Mouse (Mus musculus) cerebellum, adult 18-20 months (tissue): Measurements from ENCODE around the gene Gm11559.
"Not testable (repeated sequence)": the region's sequence is repeated elsewhere in the genome, so short reads cannot be mapped to it uniquely, and the experiment has no call there.

Experiments
- DNase-seq, 2 experiments: peaks; one replicate each; pipeline ENCODE4 v3.0.0; 2021

The Gm11559 gene

DNA sequence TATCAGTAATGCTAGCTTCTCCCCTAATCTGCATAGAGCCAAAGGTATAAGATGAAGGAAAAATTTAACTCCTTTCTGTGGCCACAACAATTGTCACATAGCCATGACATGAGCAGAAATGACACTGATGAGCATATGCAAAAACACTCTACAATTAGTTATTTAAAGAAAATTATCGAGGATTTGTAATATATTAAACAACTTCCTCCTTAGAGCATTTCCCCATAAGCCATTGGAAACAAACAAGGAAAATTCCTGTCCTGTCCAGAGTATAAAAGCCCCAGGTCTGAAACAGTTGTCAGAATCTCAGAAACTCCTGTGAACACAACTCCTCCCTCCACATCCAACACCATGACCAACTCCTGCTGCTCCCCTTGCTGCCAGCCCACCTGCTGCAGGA lies at the start of gene Gm11559:
Gm11559 (plus strand) TSS at position 301 of the 400 bp plus-strand sequence.
- not testable (repeated sequence) for DNase-seq

DNA sequence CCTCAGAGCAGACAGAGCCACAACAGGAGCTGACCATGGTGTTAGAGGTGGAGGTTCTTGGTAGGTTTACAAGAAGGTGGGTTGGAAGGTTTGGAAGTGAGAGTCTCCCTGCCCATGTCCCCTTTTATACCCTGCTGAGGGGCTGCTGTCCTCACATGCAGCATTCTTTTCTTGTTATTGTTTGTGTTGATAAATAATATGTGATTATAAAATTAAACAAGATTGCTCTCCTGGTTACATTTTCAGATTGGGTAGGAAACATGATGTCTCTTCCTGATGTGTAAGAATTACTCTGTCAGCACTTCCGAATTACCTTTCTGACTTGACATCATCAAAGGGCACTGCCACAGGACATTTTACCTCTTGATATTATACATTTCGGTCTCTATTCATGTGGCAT lies 48.7 kb upstream of the Gm11559 start, which contains the start of gene Gm11564:
Gm11564 (minus strand) TSS at position 101 of the 400 bp plus-strand sequence.
- DNase-seq, result not testable (repeated sequence)

DNA sequence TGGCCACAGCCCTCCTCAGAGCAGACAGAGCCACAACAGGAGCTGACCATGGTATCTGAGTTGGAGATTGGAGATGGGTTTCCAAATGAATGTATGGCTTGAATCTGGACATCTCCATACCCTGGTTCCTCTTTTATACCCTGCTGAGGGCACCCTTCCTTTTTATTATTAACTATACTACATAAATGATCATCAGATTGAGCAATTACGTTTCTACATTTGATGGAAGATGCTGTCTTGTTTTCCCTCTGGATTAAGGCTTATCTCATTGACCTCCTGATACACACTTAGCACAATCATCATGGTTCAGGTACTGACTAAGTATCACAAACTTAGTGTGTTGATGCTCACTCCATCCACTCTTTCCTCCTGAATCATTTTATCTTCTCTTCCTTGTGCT lies 26.3 kb upstream of the Gm11559 start, which contains the start of gene 2300003K06Rik:
2300003K06Rik (minus strand) TSS at position 101 of the 400 bp plus-strand sequence.
- no peak for DNase-seq

DNA sequence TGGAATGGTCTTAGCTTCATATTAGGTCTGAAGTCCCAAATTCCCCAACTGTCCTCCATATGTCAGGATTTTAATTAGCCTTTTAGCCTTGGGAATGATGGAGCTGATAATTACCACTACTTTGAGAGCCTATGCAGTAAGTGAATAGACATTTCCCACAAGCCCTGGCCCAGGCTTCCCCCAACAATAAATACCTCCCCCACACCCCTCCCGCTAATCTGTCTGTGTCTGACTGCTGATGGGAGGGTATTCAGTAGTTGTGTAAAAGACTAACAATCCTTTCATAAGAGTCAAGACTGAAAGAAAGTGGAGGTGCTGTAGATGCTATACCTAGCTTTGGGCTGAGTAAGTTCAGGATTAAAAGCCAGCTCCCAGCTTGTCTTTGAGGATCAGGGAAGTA lies 22.1 kb upstream of the Gm11559 start:
- DNase-seq, result no peak

DNA sequence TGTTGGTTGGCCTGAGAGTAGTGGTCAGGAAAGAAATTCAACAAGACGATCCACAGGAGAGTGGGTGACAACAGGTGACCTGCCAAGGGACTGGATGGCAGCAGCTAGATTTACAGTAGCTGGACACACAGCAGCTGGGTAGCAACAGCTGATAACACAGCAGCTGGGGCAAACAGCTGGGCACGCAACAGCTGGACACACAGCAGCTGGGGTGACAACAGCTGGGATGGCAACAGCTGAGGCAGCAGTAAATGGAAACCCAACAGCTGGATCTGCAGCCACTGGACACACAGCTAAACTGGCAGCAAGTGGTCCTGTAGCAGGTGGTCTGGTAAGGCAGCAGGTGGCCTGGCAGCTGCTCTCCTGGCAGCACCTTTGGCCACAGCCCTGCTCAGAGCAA lies 17.5 kb upstream of the Gm11559 start:
- no peak for DNase-seq

DNA sequence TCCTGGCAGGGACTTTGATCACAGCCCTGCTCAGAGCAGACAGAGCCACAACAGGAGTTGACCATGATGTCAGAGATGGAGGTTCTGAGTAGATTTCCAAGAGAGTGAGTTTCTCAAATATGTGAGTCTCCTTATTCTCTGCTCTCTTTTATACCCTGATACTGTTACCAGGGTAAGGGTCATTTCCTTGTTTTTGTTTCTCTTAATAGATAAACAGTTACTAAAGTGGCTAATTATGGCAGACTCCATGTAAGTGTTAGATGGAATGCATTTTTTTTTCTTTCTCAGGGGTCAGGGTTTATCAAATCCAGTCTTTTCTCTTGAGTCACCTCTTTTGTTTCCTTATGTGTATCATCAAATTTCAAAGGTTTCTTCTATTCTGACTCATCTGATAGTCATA lies 12.8 kb upstream of the Gm11559 start, which contains the start of gene Krtap4-16:
Krtap4-16 (minus strand) TSS at position 101 of the 400 bp plus-strand sequence.
- no peak for DNase-seq

DNA sequence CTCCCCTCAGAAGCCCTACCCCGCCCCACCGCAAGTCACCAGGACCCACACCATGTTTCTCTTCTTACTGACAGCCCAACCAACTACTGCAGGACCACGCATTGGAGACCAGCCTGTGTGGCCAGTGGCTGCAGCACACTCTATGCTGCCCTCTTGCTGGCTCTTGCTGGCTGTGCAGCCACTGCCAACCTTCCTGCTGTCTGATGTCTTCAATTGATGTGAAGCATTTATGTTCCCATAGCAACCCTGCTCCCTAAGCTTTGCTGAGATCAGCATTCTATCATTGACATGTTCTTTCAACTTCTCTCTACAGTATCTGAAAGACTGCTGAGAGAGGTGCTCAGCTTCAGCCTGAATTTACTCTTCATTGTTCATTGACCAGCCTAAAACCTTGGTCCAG lies 10.2 kb upstream of the Gm11559 start:
- no peak for DNase-seq

DNA sequence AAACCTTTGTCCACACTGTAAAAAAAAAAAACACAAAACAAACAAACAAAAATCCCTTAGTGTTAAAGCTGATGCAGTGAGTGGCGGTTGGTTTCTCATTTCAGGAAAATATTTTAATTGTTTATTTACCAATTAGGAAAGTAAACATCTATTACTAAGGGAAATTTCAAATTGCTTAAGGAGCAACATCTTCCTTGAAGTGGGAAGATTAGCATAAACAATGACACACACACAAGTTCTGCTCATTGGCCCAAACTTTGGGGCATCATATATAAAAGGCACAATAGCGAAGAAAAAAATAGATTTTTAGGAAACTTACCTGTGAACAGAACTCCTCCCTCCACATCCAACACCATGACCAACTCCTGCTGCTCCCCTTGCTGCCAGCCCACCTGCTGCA lies 6.7 kb upstream of the Gm11559 start, which contains the start of gene Gm11568:
Gm11568 (plus strand) TSS at position 301 of the 400 bp plus-strand sequence.
- no peak for DNase-seq

DNA sequence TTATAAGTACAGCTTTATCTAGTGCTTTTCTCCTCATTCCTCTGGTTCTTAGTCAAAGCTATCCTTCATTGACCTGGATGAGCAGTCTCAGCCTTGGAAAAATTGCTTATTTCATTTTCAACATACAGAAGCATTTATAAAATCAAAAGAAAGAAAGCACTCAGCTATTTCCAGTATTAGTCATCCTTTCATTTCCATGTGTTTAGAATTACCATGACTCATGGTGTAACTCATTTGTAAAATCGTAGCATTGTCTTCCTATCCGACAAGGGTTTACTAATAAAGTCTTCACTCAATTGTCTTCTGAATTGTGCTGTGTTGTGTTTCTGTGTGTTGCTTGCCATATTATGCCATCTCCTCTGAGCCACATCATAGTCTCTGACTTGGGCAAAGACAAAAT lies 5.5 kb upstream of the Gm11559 start:
- no peak for DNase-seq

DNA sequence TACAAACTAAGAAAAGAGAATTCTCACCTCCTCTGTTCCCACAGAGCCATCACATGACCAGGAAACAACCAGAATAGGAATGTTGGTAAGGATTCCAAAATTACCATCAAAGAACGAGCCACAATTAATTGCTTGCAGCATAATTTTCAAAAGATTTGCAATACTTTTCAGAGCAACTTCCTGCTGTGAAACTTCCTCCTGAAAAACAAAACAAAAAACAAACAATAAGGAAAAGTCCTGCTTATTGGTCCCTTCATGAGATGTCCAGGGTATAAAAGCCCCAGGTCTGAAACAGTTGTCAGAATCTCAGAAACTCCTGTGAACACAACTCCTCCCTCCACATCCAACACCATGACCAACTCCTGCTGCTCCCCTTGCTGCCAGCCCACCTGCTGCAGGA lies 8.8 kb downstream of the Gm11559 start, which contains the start of gene Krtap9-1:
Krtap9-1 (plus strand) TSS at position 301 of the 400 bp plus-strand sequence.
- DNase-seq, result not testable (repeated sequence)

DNA sequence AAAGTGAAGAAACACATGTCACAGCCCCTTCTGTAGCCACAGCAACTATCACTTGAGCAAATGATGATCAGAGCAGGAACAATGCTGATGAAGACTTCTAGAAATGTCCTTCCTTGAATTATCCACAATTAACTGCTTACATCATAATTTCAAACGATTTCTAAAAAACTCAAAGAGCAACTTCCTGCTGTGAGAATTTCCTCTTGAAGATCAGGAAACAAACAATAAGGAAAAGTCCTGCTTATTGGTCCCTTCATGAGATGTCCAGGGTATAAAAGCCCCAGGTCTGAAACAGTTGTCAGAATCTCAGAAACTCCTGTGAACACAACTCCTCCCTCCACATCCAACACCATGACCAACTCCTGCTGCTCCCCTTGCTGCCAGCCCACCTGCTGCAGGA lies 14.6 kb downstream of the Gm11559 start, which contains the start of gene Gm11567:
Gm11567 (plus strand) TSS at position 301 of the 400 bp plus-strand sequence.
- not testable (repeated sequence) for DNase-seq

DNA sequence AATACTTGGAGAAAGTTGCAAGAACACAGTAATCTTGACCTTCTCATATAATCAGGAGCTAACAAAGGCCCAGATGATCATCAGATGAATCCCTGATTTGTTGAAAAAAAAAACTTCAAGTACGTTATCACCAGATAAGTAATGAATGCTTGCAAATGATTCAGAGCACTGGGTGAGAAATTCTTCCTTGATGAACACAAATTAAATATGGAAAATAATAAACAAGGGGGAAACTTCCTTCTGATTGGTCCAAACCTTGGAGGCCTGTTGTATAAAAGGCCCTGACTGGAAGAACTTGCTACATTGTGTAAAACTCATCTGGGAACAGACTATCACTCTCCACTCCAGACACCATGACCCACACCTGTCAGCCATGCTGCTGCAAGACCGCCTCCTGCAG lies 43.3 kb downstream of the Gm11559 start, which contains the start of gene Krtap31-1:
Krtap31-1 (plus strand) TSS at position 301 of the 400 bp plus-strand sequence.
- no peak for DNase-seq

DNA sequence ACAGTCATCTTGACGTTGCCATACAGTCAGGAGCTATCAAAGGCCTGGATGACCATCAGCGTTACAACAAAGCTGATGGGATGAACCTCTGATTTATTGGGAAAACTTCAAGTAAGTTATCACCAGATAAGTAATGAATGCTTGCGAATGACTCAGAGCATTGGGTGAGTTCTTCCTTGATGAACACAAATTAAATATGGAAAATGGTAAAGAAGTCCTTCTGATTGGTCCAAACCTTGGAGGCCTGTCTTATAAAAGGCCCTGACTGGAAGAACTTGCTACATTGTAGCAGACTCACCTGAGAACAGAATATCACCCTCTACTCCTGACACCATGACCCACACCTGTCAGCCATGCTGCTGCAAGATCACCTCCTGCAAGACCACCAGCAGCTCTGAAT lies 50.2 kb downstream of the Gm11559 start, which contains the start of gene Gm11565:
Gm11565 (plus strand) TSS at position 301 of the 400 bp plus-strand sequence.
- DNase-seq, result no peak
